Mouse (Mus musculus) midbrain, postnatal 0 days (tissue): Measurements from ENCODE around the gene Stx5a. TPM values are rescaled to one million over a fixed set of nuclear protein-coding genes. Genes with fewer than 3 reads are reported as not detected.
A peak's percentile ranks its signal among the peaks of the same experiment; 100 is the strongest.

Experiments used
- ATAC-seq: fragments of 200-750 bp; cut with Nextera tagmentation; 2 replicates; pipeline ENCODE4 v1.8.0; 2017; ENCODE audit warnings: moderate number of reproducible peaks, mild to moderate bottlenecking, moderate TSS enrichment, moderate library complexity; ENCODE audit not compliant: low FRiP score
- DNase-seq: peaks from one replicate; pipeline ENCODE4 v3.0.0-alpha.2; 2015; ENCODE audit warnings: low spot score
- H3K27ac ChIP-seq: fragments of 300-500 bp; sonication (generic); 2 replicates; pipeline ENCODE4 v1.5.1; 2014; ENCODE audit warnings: low read depth, mild to moderate bottlenecking, low read length, mixed read lengths
- H3K27me3 ChIP-seq: fragments of 300-500 bp; sonication (generic); 2 replicates; pipeline ENCODE4 v1.6.1; 2014; ENCODE audit warnings: low read length, control low read depth, mixed read lengths; ENCODE audit not compliant: insufficient read depth
- H3K36me3 ChIP-seq: fragments of 300-500 bp; sonication (generic); 2 replicates; pipeline ENCODE4 v1.6.1; 2014; ENCODE audit warnings: low read length, control low read depth, mixed read lengths; ENCODE audit not compliant: insufficient read depth
- H3K4me1 ChIP-seq: fragments of 300-500 bp; sonication (generic); 2 replicates; pipeline ENCODE4 v1.6.1; 2014; ENCODE audit warnings: mild to moderate bottlenecking, control low read depth, antibody characterized with exemption, low read length, mixed read lengths; ENCODE audit not compliant: insufficient read depth
- H3K4me2 ChIP-seq: fragments of 300-500 bp; sonication (generic); 2 replicates; pipeline ENCODE4 v1.6.1; 2014; ENCODE audit warnings: low read depth, mild to moderate bottlenecking, low read length, mixed read lengths; ENCODE audit not compliant: poor library complexity, severe bottlenecking
- H3K4me3 ChIP-seq: fragments of 300-500 bp; sonication (generic); 2 replicates; pipeline ENCODE4 v1.5.1; 2014; ENCODE audit warnings: low read depth, mild to moderate bottlenecking, low read length, moderate library complexity
- H3K9ac ChIP-seq: fragments of 300-500 bp; sonication (generic); replicated peaks from 2 replicates; pipeline ENCODE4 v1.6.1; 2014; ENCODE audit warnings: mild to moderate bottlenecking, low read length, moderate library complexity, mixed read lengths; ENCODE audit not compliant: poor library complexity, severe bottlenecking
- H3K9me3 ChIP-seq: fragments of 300-500 bp; sonication (generic); 2 replicates; pipeline ENCODE4 v1.6.1; 2016; ENCODE audit warnings: low read length, control low read depth
- CTCF ChIP-seq: IDR thresholded peaks from 2 replicates; pipeline ENCODE4 v1.5.1; 2016; ENCODE audit warnings: antibody characterized with exemption, mild to moderate bottlenecking
- WGBS: fragments of 180-500 bp; shearing (Covaris S2); extraction: QIAGEN DNeasy Blood & Tissue Kit; methylation state at CpG from one replicate; pipeline ENCODE4 v1.1.7; 2014; 5-methylcytosine and 5-hydroxymethylcytosine counted together
- polyA plus RNA-seq: library from polyadenylated mRNA; unstranded; fragments of >200 nt; fragmentation: Nextera tagmentation; extraction: Ambion mirVana; gene quantifications from 2 replicates; pipeline ENCODE4 v1.2.1, GENCODE M21; 2015
- total RNA-seq: library from RNA; depleted of rRNA; stranded (reverse); fragments of >200 nt; gene quantifications from 2 replicates; pipeline ENCODE4 v1.2.3, GENCODE M21; 2014

Stx5a gene
- total and polyA plus RNA-seq, 2 experiments from 2014 or later, result 104 to 112 TPM

DNA sequence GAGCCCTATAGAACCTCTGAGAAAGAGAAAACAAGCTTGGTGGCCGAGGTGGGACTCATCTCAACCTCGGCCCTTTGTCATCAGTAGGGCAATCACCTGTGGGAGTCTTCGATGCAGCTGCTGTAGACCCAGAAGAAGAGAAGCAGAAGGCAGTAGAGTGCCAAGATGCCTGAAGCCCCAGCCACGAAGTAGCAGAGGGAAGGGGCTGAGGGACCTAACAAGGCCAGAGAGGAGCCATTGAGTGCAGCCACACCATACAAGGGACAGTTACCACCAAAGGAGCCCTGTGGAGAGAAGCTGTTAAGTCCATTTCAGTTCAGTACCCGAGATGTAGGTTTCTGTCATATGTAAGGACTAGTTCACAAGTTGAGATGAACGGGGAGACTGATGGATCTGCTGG, 32.2 kb downstream of the Stx5a start:
- Histone ChIP-seq H3K9me3 (no peaks in the 10 kb centered on the region), H3K27me3 (no peaks in the 10 kb centered on the region), H3K9ac (peak overlapping the region; percentile 79; the same call in 1 of the 2 replicates), H3K27ac (no peak overlapping the region), H3K4me1 (no peaks in the 10 kb centered on the region), H3K36me3 (peaks cover 9% of the 10 kb centered on the region; the same call in 1 of the 2 replicates), H3K4me3 (peak overlapping the region; percentile 56), H3K4me2 (peak overlapping the region; percentile 97)
- ATAC-seq (no peak), DNase-seq (no peak)
- WGBS, result 57% methylated on average over 6 of the region's 6 CpGs
- no peak for TF ChIP-seq CTCF

GRCm38 (mm10) chr19:8774086-8774835, 33.0 kb downstream of the Stx5a start, which contains the start of gene Tmem179b:
Tmem179b (minus strand) TSS chr19:8774467.
- H3K27me3 ChIP-seq, result no peaks in the 10 kb centered on the region
- H3K36me3 ChIP-seq, result peaks cover 1% of the 10 kb centered on the region; the same call in 1 of the 2 replicates
- DNase-seq (peak; percentile 96), ATAC-seq (peak; percentile 90)
- no peaks in the 10 kb centered on the region for H3K4me1 ChIP-seq
- H3K4me3 ChIP-seq, result peak within 1 kb of the TSS; percentile 56
- peak within 1 kb of the TSS; percentile 97 for H3K4me2 ChIP-seq
- H3K9ac ChIP-seq, result peak within 1 kb of the TSS; percentile 79
- WGBS, result under 1% methylated on average over 67 of the region's 68 CpGs
- H3K27ac ChIP-seq, result peak within 1 kb of the TSS; percentile 96
- peak; percentile 2 for TF ChIP-seq CTCF
- no peaks in the 10 kb centered on the region for H3K9me3 ChIP-seq

DNA sequence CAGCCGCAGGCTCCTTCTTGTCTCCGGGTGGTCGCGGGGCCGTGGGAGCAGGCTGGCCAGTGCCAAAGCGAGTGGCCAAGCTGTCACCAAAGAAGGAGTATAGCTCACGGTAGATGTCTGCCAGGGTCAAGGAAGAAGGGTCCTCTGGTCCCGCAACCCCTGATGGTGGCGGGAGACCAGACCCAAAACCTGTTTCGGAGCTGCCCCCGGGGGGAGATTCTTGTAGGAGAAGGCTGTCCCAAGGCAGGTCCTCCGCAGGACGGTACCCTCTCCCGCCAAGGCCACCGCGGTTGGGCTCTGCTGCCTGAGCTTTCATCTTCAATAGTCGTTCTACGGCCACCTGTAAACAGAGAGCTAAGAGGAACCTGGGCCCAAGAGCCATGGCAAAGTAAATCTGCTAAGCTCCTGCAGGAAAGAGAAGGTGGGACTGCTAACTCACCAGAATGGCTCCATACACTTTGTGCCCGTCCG, 33.8 kb downstream of the Stx5a start:
- Histone ChIP-seq H3K4me2 (peak overlapping the region; percentile 97), H3K4me1 (no peaks in the 10 kb centered on the region), H3K4me3 (peak overlapping the region; percentile 56), H3K9ac (peak overlapping the region; percentile 79), H3K27ac (peak overlapping the region; percentile 96), H3K27me3 (no peaks in the 10 kb centered on the region), H3K36me3 (no peaks in the 10 kb centered on the region; the same call in 1 of the 2 replicates), H3K9me3 (no peaks in the 10 kb centered on the region)
- ATAC-seq, result peak; percentile 21
- 4% methylated on average over 20 of the region's 20 CpGs for WGBS
- 0 out of 2 replicates have a peak, but pooled peaks have one; percentile 2 for TF ChIP-seq CTCF
- DNase-seq, result no peak

DNA sequence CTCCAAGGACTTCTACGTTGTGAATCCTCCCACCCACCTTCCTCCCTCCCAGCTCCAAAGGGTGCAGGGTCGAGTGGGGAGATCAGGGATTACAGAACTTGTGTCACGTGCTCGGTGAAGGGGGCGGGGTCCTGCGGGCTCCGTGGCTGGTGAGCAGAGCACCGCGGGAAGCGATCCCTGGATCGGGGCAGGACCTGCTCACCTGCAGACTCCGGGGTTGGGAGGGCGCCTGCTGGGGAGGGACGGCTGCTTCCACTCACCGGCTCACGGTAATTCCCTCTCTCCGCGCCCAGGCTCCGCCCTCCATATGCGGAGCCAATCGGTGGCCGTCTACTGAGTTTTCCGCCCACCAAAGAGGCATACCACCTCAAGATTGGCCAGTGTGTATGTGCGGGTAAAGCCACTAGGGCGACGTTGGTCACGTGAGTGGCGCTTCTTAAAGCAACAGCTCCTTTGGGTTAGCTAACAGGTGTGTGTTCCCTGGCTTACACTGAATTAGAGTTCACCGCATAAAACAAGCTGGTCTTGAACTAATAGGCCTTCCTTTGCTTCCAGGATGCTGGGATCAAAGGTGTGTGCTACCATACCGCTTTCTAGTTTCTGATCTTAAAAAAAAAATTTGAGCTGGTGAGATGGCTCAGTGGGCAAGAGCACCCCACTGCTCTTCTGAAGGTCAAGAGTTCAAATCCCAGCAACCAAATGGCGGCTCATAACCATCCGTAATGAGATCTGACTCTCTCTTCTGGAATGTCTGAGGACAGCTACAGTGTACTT, 45.0 kb downstream of the Stx5a start, which contains the start of gene Taf6l:
Gene Taf6l (minus strand): TSS at position 410 of the 774 bp plus-strand sequence.
- peak within 1 kb of the TSS; percentile 70 for H3K4me3 ChIP-seq
- WGBS, result 1% methylated on average over 31 of the region's 32 CpGs
- peak; percentile 66 for TF ChIP-seq CTCF
- peaks cover 18% of the 10 kb centered on the region for H3K36me3 ChIP-seq
- peak; percentile 99 for ATAC-seq
- H3K9me3 ChIP-seq, result no peaks in the 10 kb centered on the region
- peak; percentile 97 for DNase-seq
- H3K4me2 ChIP-seq, result peak within 1 kb of the TSS; percentile 66
- H3K27me3 ChIP-seq, result no peaks in the 10 kb centered on the region
- no peaks in the 10 kb centered on the region for H3K4me1 ChIP-seq
- peak within 1 kb of the TSS; percentile 77 for H3K27ac ChIP-seq
- H3K9ac ChIP-seq, result peak within 1 kb of the TSS; percentile 65

- ATAC-seq, result no peak
- no peaks in the 10 kb centered on the region for H3K4me1 ChIP-seq
- peak; percentile 51 for DNase-seq
- H3K4me2 ChIP-seq, result no peak overlapping the region
- H3K27me3 ChIP-seq, result no peaks in the 10 kb centered on the region
- WGBS, result 13% methylated on average over 3 of the region's 3 CpGs
- no peak overlapping the region; the same call in 1 of the 2 replicates for H3K27ac ChIP-seq
- H3K9ac ChIP-seq, result no peak overlapping the region
- TF ChIP-seq CTCF, result no peak
- H3K36me3 ChIP-seq, result peaks cover 6% of the 10 kb centered on the region
- H3K9me3 ChIP-seq, result no peaks in the 10 kb centered on the region
- H3K4me3 ChIP-seq, result no peak overlapping the region
Measured at GRCm38 (mm10) chr19:8788521-8788920, 47.3 kb downstream of the Stx5a start.
